Mouse (Mus musculus): Measurements from ENCODE around the gene Smug1. TPM values are rescaled to one million over a fixed set of nuclear protein-coding genes. Genes with fewer than 3 reads are reported as not detected.

The Smug1 gene
- polyA plus RNA-seq, 2 experiments, result 18.2 to 18.6 TPM

DNA sequence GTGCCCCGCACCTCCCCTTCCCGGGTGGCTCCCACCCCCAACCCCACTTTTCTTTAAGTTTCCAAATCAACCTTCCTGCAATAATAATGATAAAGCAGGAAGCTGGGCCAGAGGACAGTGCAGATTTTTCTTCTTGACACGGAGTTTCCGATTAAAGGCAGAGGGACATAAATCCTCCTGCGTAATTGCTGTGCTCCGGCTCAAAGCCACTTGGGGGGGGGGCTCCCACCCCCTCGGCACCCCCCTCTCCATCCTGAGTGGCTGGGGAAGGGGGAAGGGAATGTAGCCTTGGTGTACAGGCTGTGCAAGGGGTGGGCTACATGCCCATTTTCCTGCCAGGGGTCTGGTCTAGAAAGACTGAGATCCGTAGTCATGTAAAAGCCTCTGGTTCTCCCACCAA lies 43.5 kb downstream of the Smug1 start:
- Histone ChIP-seq H3K27me3 (ENCODE audit: control insufficient read depth, insufficient read depth, low read length) (peaks cover 30% of the 10 kb centered on the region), H3K9ac (ENCODE audit: low read depth, low read length, severe bottlenecking) (no peak overlapping the region), H3K4me1 (ENCODE audit: control insufficient read depth, insufficient read depth, low read length) (peaks cover 13% of the 10 kb centered on the region), H3K4me3 (replicated peaks; ENCODE audit: low read length) (no peak overlapping the region), H3K9me3 (ENCODE audit: control insufficient read depth, low read length) (no peaks in the 10 kb centered on the region), H3K4me2 (replicated peaks; ENCODE audit: low read depth, low read length, severe bottlenecking) (no peak overlapping the region), H3K27ac (replicated peaks; ENCODE audit: low read depth, low read length) (no peak overlapping the region), H3K36me3 (ENCODE audit: control insufficient read depth, insufficient read depth, low read length) (no peaks in the 10 kb centered on the region)
- 14% methylated on average over 8 of the region's 8 CpGs for WGBS
- TF ChIP-seq POLR2A (IDR thresholded peaks at IDR 0.05; ENCODE audit: borderline replicate concordance, extremely low read depth, insufficient read depth, insufficient read length), result no peak
- ATAC-seq (ENCODE audit: low FRiP score, low read depth) (no peak), DNase-seq (ENCODE audit: low spot score) (no peak)

GRCm38 (mm10) chr15:103122372-103122771 lies 44.5 kb downstream of the Smug1 start:
- WGBS, result 39% methylated on average over 2 of the region's 2 CpGs
- Histone ChIP-seq H3K27me3 (ENCODE audit: control insufficient read depth, insufficient read depth, low read length) (peaks cover 34% of the 10 kb centered on the region), H3K4me1 (ENCODE audit: control insufficient read depth, insufficient read depth, low read length) (peaks cover 4% of the 10 kb centered on the region), H3K9me3 (ENCODE audit: control insufficient read depth, low read length) (no peaks in the 10 kb centered on the region), H3K9ac (ENCODE audit: low read depth, low read length, severe bottlenecking) (no peak overlapping the region), H3K4me3 (replicated peaks; ENCODE audit: low read length) (no peak overlapping the region), H3K36me3 (ENCODE audit: control insufficient read depth, insufficient read depth, low read length) (no peaks in the 10 kb centered on the region), H3K4me2 (replicated peaks; ENCODE audit: low read depth, low read length, severe bottlenecking) (no peak overlapping the region), H3K27ac (replicated peaks; ENCODE audit: low read depth, low read length) (no peak overlapping the region)
- ATAC-seq (ENCODE audit: low FRiP score, low read depth) (peak; percentile 63), DNase-seq (ENCODE audit: low spot score) (peak; percentile 57)
- TF ChIP-seq POLR2A (IDR thresholded peaks at IDR 0.05; ENCODE audit: borderline replicate concordance, extremely low read depth, insufficient read depth, insufficient read length), result no peak

GRCm38 (mm10) chr15:103121416-103121815 lies 45.5 kb downstream of the Smug1 start:
- TF ChIP-seq POLR2A (IDR thresholded peaks at IDR 0.05; ENCODE audit: borderline replicate concordance, extremely low read depth, insufficient read depth, insufficient read length), result no peak
- 14% methylated on average over 5 of the region's 5 CpGs for WGBS
- Histone ChIP-seq H3K4me2 (replicated peaks; ENCODE audit: low read depth, low read length, severe bottlenecking) (no peak overlapping the region), H3K4me3 (replicated peaks; ENCODE audit: low read length) (no peak overlapping the region), H3K27me3 (ENCODE audit: control insufficient read depth, insufficient read depth, low read length) (peaks cover 34% of the 10 kb centered on the region), H3K9ac (ENCODE audit: low read depth, low read length, severe bottlenecking) (no peak overlapping the region), H3K4me1 (ENCODE audit: control insufficient read depth, insufficient read depth, low read length) (peaks cover 8% of the 10 kb centered on the region), H3K36me3 (ENCODE audit: control insufficient read depth, insufficient read depth, low read length) (no peaks in the 10 kb centered on the region), H3K27ac (replicated peaks; ENCODE audit: low read depth, low read length) (no peak overlapping the region), H3K9me3 (ENCODE audit: control insufficient read depth, low read length) (no peaks in the 10 kb centered on the region)
- peak; percentile 44 for DNase-seq (ENCODE audit: low spot score)
- ATAC-seq (ENCODE audit: low FRiP score, low read depth), result no peak

GRCm38 (mm10) chr15:103120594-103120993 lies 46.3 kb downstream of the Smug1 start:
- Histone ChIP-seq H3K9me3 (ENCODE audit: control insufficient read depth, low read length) (no peaks in the 10 kb centered on the region), H3K27me3 (ENCODE audit: control insufficient read depth, insufficient read depth, low read length) (peaks cover 34% of the 10 kb centered on the region), H3K4me1 (ENCODE audit: control insufficient read depth, insufficient read depth, low read length) (peaks cover 15% of the 10 kb centered on the region), H3K9ac (ENCODE audit: low read depth, low read length, severe bottlenecking) (no peak overlapping the region), H3K4me2 (replicated peaks; ENCODE audit: low read depth, low read length, severe bottlenecking) (no peak overlapping the region), H3K27ac (replicated peaks; ENCODE audit: low read depth, low read length) (no peak overlapping the region), H3K36me3 (ENCODE audit: control insufficient read depth, insufficient read depth, low read length) (no peaks in the 10 kb centered on the region), H3K4me3 (replicated peaks; ENCODE audit: low read length) (no peak overlapping the region)
- DNase-seq (ENCODE audit: low spot score) (no peak), ATAC-seq (ENCODE audit: low FRiP score, low read depth) (no peak)
- TF ChIP-seq POLR2A (IDR thresholded peaks at IDR 0.05; ENCODE audit: borderline replicate concordance, extremely low read depth, insufficient read depth, insufficient read length), result no peak
- WGBS, result 16% methylated on average over 11 of the region's 11 CpGs

- 9% methylated on average over 5 of the region's 5 CpGs for WGBS
- Histone ChIP-seq H3K27me3 (ENCODE audit: control insufficient read depth, insufficient read depth, low read length) (peaks cover 20% of the 10 kb centered on the region), H3K9ac (ENCODE audit: low read depth, low read length, severe bottlenecking) (no peak overlapping the region), H3K27ac (replicated peaks; ENCODE audit: low read depth, low read length) (peak overlapping the region; percentile 56), H3K4me2 (replicated peaks; ENCODE audit: low read depth, low read length, severe bottlenecking) (peak overlapping the region; percentile 29), H3K9me3 (ENCODE audit: control insufficient read depth, low read length) (no peaks in the 10 kb centered on the region), H3K36me3 (ENCODE audit: control insufficient read depth, insufficient read depth, low read length) (no peaks in the 10 kb centered on the region), H3K4me3 (replicated peaks; ENCODE audit: low read length) (no peak overlapping the region), H3K4me1 (ENCODE audit: control insufficient read depth, insufficient read depth, low read length) (peaks cover 26% of the 10 kb centered on the region)
- TF ChIP-seq POLR2A (IDR thresholded peaks at IDR 0.05; ENCODE audit: borderline replicate concordance, extremely low read depth, insufficient read depth, insufficient read length), result no peak
- ATAC-seq (ENCODE audit: low FRiP score, low read depth), result peak; percentile 16; the same call in 1 of the 2 replicates
- peak; percentile 85 for DNase-seq (ENCODE audit: low spot score)
Measured at GRCm38 (mm10) chr15:103115726-103116125, 51.2 kb downstream of the Smug1 start.

GRCm38 (mm10) chr15:103115256-103115655 lies 51.6 kb downstream of the Smug1 start:
- no peaks in the 10 kb centered on the region for H3K36me3 ChIP-seq (ENCODE audit: control insufficient read depth, insufficient read depth, low read length)
- H3K27ac ChIP-seq (replicated peaks; ENCODE audit: low read depth, low read length), result peak overlapping the region; percentile 56
- H3K9ac ChIP-seq (ENCODE audit: low read depth, low read length, severe bottlenecking), result no peak overlapping the region
- no peak for TF ChIP-seq POLR2A (IDR thresholded peaks at IDR 0.05; ENCODE audit: borderline replicate concordance, extremely low read depth, insufficient read depth, insufficient read length)
- DNase-seq (ENCODE audit: low spot score) (peak; percentile 85), ATAC-seq (ENCODE audit: low FRiP score, low read depth) (peak; percentile 90)
- peak overlapping the region; percentile 29 for H3K4me2 ChIP-seq (replicated peaks; ENCODE audit: low read depth, low read length, severe bottlenecking)
- no peak overlapping the region for H3K4me3 ChIP-seq (replicated peaks; ENCODE audit: low read length)
- H3K27me3 ChIP-seq (ENCODE audit: control insufficient read depth, insufficient read depth, low read length), result peaks cover 16% of the 10 kb centered on the region
- no peaks in the 10 kb centered on the region for H3K9me3 ChIP-seq (ENCODE audit: control insufficient read depth, low read length)
- peaks cover 26% of the 10 kb centered on the region for H3K4me1 ChIP-seq (ENCODE audit: control insufficient read depth, insufficient read depth, low read length)
- WGBS, result 0% methylated on average over 9 of the region's 9 CpGs

Data from limb, embryonic 14.5 days (tissue).